Mouse (Mus musculus) monocyte, adult 5-6 weeks (primary cell): ENCODE measurements around the gene Rsrp1. TPM values are rescaled to one million over a fixed set of nuclear protein-coding genes. Genes with fewer than 3 reads are reported as not detected.

Source experiments
- ATAC-seq: fragments of 153-309, 156-312 bp; replicated peaks from 2 replicates; pipeline ENCODE4 v1.8.0; 2017; ENCODE audit warnings: mild to moderate bottlenecking; ENCODE audit not compliant: low TSS enrichment, insufficient number of reproducible peaks, severe bottlenecking, poor library complexity, low FRiP score
- total RNA-seq: library from RNA; stranded (forward); fragments of 200-1000, 200-491, 200-594 nt; gene quantifications from 3 replicates; pipeline ENCODE4 v1.2.3, GENCODE M21; 2017

Gene Rsrp1
- total RNA-seq, 1 experiment from 2014 or later, result 511 TPM

DNA sequence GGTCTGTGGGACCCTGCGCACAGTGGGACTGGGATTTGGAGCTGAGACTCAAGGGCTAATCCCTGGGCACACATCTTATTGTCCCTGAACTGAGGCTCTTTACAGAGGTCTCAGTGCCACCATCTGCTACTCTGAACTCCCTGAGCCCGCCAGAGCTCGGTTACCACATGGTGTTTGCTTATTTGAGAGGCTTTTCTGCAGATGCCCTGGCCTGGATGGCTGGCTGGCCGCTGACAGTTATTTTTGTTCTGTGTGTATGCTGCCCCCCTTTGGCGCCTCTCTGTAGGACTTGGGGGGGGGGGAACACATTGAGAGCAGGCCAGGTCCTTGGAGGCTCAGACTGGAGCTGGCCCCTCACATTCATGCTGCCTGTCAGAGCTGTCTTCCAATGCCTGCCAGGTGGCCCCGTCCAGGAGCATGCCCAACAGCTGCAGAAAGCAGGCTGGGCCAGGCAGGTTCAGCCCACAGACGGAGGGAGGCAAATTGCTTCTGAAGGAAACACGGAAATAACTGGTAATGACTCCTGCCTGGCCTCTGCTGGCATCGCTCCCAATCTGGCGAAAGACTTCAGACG is 27.2 kb downstream of the Rsrp1 start:
- ATAC-seq, result 0 out of 2 replicates have a peak, but pooled peaks have one; percentile 24

GRCm38 (mm10) chr4:134954461-134954860 is 31.1 kb downstream of the Rsrp1 start:
- no peak for ATAC-seq

DNA sequence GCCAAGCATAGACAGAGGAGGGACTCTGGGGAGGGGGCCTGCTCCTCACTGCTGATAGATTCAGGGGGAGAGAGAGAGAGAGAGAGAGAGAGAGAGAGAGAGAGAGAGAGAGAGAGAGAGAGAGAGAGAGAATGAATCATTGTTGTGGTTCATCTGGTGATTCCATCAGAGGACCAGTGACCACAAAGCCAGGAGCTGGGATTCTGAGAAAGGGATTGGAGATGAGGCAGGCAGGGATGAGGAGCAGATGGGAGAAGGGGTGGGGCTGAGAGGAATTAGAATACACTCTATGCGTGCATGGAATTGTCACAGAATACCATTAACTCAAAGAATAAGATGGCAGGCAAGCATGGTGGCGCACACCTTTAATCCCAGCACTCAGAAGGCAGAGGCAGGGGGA is 31.8 kb downstream of the Rsrp1 start:
- no peak for ATAC-seq

DNA sequence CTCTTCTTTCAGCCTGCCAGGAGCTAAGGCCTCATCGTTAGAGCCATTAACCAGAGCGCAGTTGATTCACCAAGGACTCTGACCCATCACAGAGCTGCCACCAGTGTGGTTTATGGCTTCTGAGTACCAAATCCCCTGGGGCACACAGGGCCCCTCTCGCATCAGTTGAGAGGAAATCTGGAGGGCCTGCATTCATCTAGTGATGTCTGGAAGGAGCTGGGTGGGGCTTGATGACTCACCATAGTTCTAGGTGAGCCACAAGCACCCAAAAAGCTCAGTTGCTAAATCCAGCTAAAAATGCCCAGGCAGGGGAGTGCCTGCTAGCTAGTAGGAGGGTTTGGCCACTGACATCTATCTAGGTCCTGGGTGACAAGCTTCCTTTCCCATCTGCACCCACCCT is 32.5 kb downstream of the Rsrp1 start:
- ATAC-seq, result no peak

GRCm38 (mm10) chr4:134956328-134956727 is 32.9 kb downstream of the Rsrp1 start:
- peak; percentile 62 for ATAC-seq

- peak; percentile 69 for ATAC-seq
Observed at GRCm38 (mm10) chr4:134963021-134963776, 39.8 kb downstream of the Rsrp1 start.

- ATAC-seq, result peak; percentile 80
Observed at GRCm38 (mm10) chr4:134967887-134968604, 44.7 kb downstream of the Rsrp1 start.

GRCm38 (mm10) chr4:134968605-134968976 is 45.2 kb downstream of the Rsrp1 start:
- no peak for ATAC-seq

GRCm38 (mm10) chr4:134975261-134975928 is 52.0 kb downstream of the Rsrp1 start:
- no peak for ATAC-seq

GRCm38 (mm10) chr4:134975929-134976308 is 52.5 kb downstream of the Rsrp1 start:
- ATAC-seq, result no peak

Other genes with a start within 250 kb of the Rsrp1 start
- 12.8 to 13.9 TPM (median 13.3 TPM) in 3 replicates for gene Man1c1, start 219.3 kb upstream of the Rsrp1 start, total RNA-seq
- gene Ldlrap1, start 155.6 kb upstream of the Rsrp1 start, total RNA-seq, result 32.2 to 42.1 TPM (median 33.3 TPM) in 3 replicates
- gene Maco1, start 70.2 kb upstream of the Rsrp1 start, total RNA-seq, result 36.1 to 41.4 TPM (median 38.3 TPM) in 3 replicates
- gene Rhd, start 59.1 kb upstream of the Rsrp1 start, total RNA-seq, result not detected in 3 replicates
- gene Tmem50a, start 8.6 kb upstream of the Rsrp1 start, total RNA-seq, result 424 to 614 TPM (median 508 TPM) in 3 replicates
- 551 to 822 TPM (median 699 TPM) in 3 replicates for gene Syf2, start 7.3 kb downstream of the Rsrp1 start, total RNA-seq
- 9.8 to 41.3 TPM (median 12.1 TPM) in 3 replicates for gene Runx3, start 197.1 kb downstream of the Rsrp1 start, total RNA-seq